Mouse (Mus musculus) cerebellum, adult (tissue): ENCODE measurements at regions not wholly inside any gene's neighbourhood (a gene's known extent, or its start where the extent isn't known, plus 50 kb on each side); places are given as distances from the start of the nearest gene placed in this dataset.
A peak's percentile ranks its signal among the peaks of the same experiment; 100 is the strongest.

ENCODE experiments used
- ATAC-seq: cut with Nextera tagmentation; 2 replicates; pipeline ENCODE4 v1.9.2; 2017; ENCODE audit warnings: mild to moderate bottlenecking, moderate library complexity, mixed read lengths; ENCODE audit not compliant: insufficient number of reproducible peaks, low FRiP score, low TSS enrichment

- ATAC-seq = no peak
These were observed 972.4 kb upstream of the Ctnnd2 start for GRCm38 (mm10) chr15:29199988-29200387.

- peak; percentile 99 for ATAC-seq
These were observed 948.7 kb upstream of the Ctnnd2 start for GRCm38 (mm10) chr15:29223667-29224066.

GRCm38 (mm10) chr15:29226889-29227288 lies 945.5 kb upstream of the Ctnnd2 start:
- ATAC-seq = peak; percentile 43; the same call in 1 of the 2 replicates

- no peak for ATAC-seq
These were observed 937.8 kb upstream of the Ctnnd2 start for GRCm38 (mm10) chr15:29234635-29235034.

- no peak for ATAC-seq
These were observed 917.2 kb upstream of the Ctnnd2 start for GRCm38 (mm10) chr15:29255152-29255551.

- ATAC-seq = no peak
These were observed 905.6 kb upstream of the Ctnnd2 start for GRCm38 (mm10) chr15:29266767-29267166.

- no peak for ATAC-seq
These were observed 875.9 kb upstream of the Ctnnd2 start for GRCm38 (mm10) chr15:29296454-29296853.
